Mouse (Mus musculus): ENCODE data around the gene Myo1c.

GRCm38 (mm10) chr11:75677881-75678746, 27.8 kb downstream of the Myo1c start:
- TF ChIP-seq USF1 (IDR thresholded peaks at IDR 0.05; ENCODE audit: low read depth), result no peak
- TF ChIP-seq CTCF (IDR thresholded peaks at IDR 0.05; ENCODE audit: control insufficient read depth, insufficient read depth, insufficient read length), result no peak
- TF ChIP-seq CEBPB (IDR thresholded peaks at IDR 0.05; ENCODE audit: low read depth), result no peak
- TF ChIP-seq MAX (IDR thresholded peaks at IDR 0.05), result no peak
- TF ChIP-seq MYOG (IDR thresholded peaks at IDR 0.05; ENCODE audit: control insufficient read depth, extremely low read depth, insufficient read length), result no peak
- peak; percentile 88 for TF ChIP-seq FOSL1 (IDR thresholded peaks at IDR 0.05; ENCODE audit: insufficient read depth, low read length, poor library complexity, severe bottlenecking)
- no peak for TF ChIP-seq MYOD1 (IDR thresholded peaks at IDR 0.05; ENCODE audit: control insufficient read depth, insufficient read length, low read depth)

All from C2C12 (cell line).